Mouse (Mus musculus) activated CD4-positive, CD25-positive, alpha-beta regulatory T cell, adult 9 weeks (primary cell): Measurements from ENCODE around the gene Gm14781. TPM values are rescaled to one million over a fixed set of nuclear protein-coding genes. Genes with fewer than 3 reads are reported as not detected.

Source experiments
- polyA plus RNA-seq: library from polyadenylated mRNA; unstranded; fragments of 100-300 nt; shearing (Covaris generic); gene quantifications from one replicate; pipeline ENCODE4 v1.2.1, GENCODE M21; 2017

The Gm14781 gene
- polyA plus RNA-seq = not detected

GRCm38 (mm10) chrX:91631894-91632293, at the start of gene Gm14781:
Gene Gm14781 (plus strand): TSS chrX:91632194.

Other genes starting within 250 kb of the Gm14781 start
- not detected for gene Gm5072, start 239.7 kb upstream of the Gm14781 start, polyA plus RNA-seq
- gene Gm8914, start 152.1 kb upstream of the Gm14781 start, polyA plus RNA-seq = not detected
- gene 1700084M14Rik, start 56.3 kb upstream of the Gm14781 start, polyA plus RNA-seq = not detected
- gene Mageb5, start 150.8 kb downstream of the Gm14781 start, polyA plus RNA-seq = not detected